Mouse (Mus musculus) NIH3T3 (cell line): Measurements from ENCODE around the gene Wipf1.
A peak's percentile ranks its signal among the peaks of the same experiment; 100 is the strongest.
"Not testable (repeated sequence)": the region's sequence is repeated elsewhere in the genome, so short reads cannot be mapped to it uniquely, and the experiment has no call there.

Experiments
- DNase-seq: peaks from one replicate; pipeline ENCODE4 v3.0.0-alpha.2; 2012; ENCODE audit warnings: low read depth

The Wipf1 gene

GRCm38 (mm10) chr2:73506337-73506736 is 23.2 kb downstream of the Wipf1 start:
- not testable (repeated sequence) for DNase-seq

DNA sequence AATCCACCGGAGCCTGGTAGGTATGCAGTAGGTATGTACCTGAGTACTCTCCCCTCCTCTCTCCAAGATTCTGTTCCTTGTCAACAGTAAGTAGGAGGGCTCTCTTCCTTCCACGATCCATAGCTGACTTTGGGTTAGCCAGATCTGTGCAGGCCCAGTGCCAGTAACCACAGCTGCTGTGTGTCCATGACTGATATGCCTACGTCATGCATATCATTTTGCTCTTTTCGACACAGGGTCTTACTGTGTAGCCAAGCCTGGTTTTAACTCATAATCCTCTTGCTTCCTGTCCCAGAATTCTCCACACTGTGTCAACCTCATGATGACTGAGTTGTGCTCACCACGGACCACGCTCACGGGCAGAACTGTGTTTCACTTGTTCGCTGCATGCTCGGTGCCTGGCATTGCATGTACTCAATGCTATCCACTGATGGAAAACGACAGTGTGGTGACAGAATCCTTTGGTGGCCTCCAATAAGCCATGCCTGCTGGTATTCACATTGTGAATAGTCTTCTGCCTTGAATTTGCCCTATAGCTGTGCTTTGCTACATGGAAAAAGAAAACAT is 26.6 kb downstream of the Wipf1 start:
- peak; percentile 53 for DNase-seq

- DNase-seq: no peak
These were observed 28.7 kb downstream of the Wipf1 start for GRCm38 (mm10) chr2:73500864-73501263.

DNA sequence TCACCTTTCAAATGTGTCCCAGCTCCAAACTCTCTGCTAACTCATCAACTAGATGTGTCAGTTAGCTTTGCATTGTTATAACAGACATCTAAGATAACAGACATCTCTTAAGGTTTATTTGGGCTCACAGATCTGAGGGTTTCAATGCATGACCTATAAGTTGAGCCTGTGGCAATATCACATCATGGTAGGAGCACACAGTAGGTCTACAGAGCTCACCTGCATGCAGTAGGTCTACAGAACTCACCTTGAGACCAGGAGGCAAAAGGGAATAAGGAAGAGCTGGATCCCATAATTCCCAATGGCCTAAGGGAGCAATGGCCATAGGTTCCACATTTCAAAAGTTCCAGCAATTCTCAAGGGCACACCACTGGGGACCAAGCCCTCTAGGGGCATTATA is 31.2 kb downstream of the Wipf1 start:
- DNase-seq: no peak

- no peak for DNase-seq
These were observed 32.0 kb downstream of the Wipf1 start for GRCm38 (mm10) chr2:73497572-73497971.

DNA sequence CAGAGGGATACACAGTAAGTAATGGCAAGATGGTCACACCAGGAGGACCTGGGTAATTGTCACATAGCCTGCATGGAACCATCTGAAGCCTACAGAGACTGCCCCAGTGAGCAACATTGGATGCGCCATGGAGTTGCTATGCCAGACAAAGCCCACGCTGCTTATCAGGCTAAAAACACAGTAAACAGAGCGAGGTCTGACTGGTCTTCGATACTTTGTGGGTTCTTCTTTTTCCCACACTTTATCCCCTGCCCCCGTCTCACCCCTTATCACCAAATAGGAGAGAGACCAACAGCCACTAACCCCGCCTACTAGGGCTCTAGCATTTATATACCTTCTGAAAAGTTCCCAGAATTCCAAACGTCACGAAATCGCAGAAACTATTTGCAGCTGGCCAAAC is 32.6 kb downstream of the Wipf1 start:
- no peak for DNase-seq

GRCm38 (mm10) chr2:73496329-73496685 is 33.2 kb downstream of the Wipf1 start:
- no peak for DNase-seq

GRCm38 (mm10) chr2:73495617-73496328 is 33.8 kb downstream of the Wipf1 start:
- no peak for DNase-seq

DNA sequence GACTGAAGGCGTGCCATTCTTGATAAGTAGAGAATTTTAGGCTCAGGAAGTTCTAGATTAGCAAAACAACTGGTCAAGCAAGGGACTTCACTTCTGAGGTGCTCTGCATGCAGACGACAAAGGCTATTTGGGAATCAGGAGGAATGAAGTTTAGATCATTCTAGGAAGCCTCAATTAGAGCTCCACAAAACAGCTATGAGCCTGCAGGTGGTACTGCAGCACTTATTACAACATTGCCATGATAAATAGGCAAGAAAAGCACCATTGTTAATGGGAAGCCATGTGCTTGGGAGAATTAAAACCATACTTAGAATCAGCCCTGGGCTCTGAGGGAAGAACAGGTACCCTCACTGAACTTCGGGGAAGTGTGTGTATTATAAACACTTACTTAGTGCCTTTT is 36.0 kb downstream of the Wipf1 start:
- no peak for DNase-seq

DNA sequence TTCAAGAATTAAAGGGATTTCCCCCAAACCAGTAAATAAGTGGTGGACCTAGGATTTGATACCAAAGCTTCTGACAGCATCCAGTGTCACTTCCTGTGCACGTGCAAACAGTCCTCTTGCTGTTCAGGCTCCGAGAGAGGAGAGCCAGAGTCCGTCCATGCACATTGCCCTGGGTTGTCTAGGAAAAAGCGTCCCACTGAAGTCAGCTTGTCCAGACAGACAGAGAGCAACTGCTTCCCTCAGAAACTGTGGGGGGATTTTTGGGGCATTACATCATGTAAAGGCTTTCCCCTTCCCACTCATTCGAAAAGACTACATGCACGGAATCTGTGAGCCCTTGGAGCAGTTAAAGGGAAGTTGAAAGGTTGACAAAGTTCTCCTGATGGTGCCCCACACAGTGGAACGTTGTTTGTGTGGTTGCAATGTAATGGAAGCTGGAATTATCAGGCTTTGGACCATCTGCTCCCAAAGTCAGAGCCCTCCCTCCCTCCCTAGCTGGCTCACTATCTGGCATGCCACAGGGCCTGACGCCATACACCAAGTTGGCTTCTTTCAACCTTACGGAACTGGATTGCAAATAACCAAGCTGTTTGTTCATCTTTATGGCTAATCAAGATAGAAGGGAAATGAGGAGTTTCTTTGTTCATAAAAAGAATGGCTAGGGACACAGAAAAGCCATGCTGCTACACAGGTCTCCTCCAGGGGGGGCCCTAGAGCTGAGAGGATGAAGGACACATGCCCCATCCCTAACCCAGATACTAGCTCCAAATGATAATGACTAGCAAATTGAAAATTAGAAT is 37.9 kb downstream of the Wipf1 start:
- DNase-seq: peak; percentile 55

GRCm38 (mm10) chr2:73490466-73490865 is 39.1 kb downstream of the Wipf1 start:
- peak; percentile 33 for DNase-seq

GRCm38 (mm10) chr2:73486120-73486601 is 43.4 kb downstream of the Wipf1 start:
- no peak for DNase-seq

DNA sequence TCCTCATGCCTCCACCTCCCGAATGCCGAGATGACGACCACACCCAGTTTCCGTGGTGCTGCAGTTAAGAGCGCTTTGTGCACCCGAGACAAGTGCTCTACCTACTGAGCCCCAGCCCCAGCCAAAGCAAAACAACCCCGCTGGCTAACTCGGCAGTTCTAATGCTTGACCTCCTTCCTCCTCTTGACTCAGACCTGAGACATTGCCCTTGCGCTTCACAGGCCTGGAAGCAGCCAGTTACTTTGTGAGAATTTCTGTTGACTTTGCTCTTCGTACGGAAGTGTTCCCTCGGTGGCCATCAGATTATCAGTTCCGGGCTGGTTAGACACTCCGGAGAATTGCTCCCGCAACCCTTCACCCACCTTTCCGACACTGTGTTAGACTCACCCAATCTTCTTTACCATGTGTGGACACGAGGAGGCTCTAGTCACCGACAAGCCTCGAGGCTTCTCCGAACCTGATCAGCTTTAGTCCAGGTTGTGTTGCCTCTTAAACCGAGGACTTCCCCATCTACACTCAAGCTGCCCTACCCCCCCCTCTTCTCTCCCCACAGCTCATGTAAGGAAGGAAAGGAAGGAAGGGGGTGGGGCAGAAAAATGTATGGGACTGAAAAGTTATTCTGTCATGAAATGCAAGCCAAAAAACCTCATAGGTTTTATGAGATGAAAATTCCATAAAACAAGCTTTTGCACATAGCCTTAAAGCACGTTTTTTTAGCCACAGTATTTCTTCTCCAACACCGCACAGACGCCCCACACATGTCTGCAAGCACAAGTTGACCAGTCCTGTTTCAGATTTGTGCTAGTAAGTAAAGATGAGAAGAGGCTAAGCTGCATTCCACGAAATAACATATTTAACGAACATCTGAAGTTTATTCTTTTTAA is 44.1 kb downstream of the Wipf1 start:
- peak; percentile 69 for DNase-seq

DNA sequence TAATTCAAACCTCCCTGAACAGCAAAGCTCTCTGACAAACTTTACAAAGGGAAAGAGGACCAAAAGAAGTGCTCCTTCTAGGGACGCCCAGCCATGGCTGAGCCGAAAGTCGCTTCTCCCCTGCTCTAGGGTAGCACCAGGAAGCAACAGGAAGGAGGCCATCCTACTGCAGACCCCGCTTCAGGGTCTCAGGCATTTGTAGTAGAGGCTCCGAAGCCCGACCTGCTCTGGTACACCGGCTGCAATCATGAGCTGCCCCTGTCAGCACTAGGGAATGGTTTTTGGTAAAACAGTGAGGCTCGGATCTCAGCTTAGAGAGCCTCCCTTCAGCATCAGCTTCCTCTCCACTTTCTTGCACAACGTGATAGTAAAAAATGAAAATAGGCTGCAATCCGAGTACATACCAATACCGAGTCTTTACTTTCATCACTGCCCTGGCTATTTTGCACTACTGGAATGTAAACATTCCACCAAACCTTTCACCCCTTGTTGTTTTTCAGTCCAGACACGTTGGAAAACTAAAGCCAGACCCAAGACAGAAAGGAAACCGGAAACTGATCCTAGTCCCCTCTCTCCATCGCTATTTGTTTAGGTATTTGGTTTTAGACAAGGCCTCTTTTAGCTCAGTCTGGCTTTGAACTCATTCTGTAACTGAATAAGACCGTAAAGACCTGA is 44.8 kb downstream of the Wipf1 start:
- DNase-seq: peak; percentile 72

GRCm38 (mm10) chr2:73478805-73479204 is 50.7 kb downstream of the Wipf1 start:
- DNase-seq: no peak

DNA sequence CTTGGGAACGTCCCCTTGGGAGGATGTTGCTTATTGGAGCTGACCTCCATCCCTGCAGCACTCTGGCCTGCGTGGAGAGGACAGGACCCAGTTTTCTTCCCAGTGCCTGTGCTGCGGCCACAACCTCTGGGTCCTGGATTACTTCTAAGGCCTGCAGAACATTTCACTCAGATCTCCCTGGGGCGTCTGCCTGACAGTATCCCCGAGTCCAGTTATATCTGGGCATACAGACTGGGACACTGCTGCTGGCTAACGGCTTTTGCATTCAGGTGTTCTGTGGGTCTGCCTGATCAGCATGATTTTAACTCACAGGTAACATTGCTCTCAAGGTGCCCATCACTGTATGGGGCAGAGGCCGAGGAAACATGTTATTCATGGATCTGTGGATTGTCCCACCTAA is 52.0 kb downstream of the Wipf1 start:
- DNase-seq: no peak

GRCm38 (mm10) chr2:73475519-73475918 is 54.0 kb downstream of the Wipf1 start:
- DNase-seq: no peak

- peak; percentile 54 for DNase-seq
These were observed 57.4 kb downstream of the Wipf1 start for GRCm38 (mm10) chr2:73472130-73472529.

DNA sequence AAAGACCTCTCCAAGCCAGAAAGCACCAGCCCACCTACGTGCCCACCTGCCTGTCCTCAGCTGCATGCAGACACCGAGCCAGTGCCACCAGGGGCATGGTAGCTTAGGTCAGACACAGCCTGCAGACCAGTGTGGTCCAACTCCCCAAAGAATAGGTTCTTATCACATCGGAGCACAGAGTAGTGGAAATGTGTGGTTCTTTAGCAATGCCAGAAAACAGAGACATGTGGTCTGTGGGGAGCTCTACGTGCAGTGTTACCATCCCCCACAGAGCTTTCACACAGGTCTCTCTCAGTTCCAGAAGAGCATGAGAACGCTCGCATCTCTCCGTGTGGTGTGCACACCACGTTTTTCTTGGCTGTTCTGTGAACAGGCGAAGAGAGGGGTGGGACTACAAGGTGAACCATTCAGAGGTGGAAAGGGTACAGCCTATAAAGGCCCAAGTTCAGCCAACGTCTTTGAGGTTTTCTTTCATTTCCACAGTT is 59.3 kb downstream of the Wipf1 start:
- DNase-seq: no peak

DNA sequence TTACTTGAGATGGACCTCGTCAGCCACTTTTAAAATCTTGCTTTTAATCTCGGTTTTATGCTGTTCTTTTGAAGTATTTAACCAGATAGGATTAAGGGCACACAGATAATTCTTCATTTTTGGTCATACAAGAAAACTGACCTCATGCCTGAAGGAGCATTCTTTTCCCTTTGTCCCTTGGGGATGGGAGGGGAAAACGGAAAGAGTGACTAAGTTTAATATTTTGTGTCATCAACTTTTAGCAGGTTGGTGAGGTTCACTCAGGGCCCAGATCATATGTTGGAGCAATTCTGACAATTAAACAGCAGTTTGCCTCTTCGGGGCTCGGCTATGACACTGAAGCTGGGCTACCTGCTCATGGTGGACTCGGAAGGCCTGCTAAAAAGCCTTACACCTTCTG is 60.0 kb downstream of the Wipf1 start:
- peak; percentile 51 for DNase-seq

DNA sequence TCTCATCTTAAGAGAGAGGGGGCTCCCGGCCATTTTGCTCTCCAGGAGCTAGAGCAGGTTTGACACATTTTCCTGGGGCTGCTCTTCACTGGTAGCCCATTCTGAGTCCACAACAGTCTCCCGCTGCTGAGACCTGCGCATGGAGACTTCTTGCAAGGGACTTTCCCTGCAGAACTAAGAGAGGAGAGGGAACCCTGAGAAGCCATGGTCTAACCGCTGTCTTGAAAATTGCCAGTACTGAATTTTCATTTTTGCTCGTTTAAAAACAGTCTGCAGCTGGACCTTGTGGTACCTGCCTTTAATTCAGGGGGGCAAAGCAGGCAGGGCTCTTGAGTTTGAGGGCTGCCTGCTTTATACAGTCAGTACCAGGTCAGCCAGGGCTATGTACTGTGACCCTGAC is 60.5 kb downstream of the Wipf1 start:
- no peak for DNase-seq
